Mouse (Mus musculus) stomach, embryonic 16.5 days (tissue): Measurements from ENCODE around the gene Ttyh1. TPM values are rescaled to one million over a fixed set of nuclear protein-coding genes. Genes with fewer than 3 reads are reported as not detected.

Source experiments
- ATAC-seq: fragments of 200-750 bp; cut with Nextera tagmentation; 2 replicates; pipeline ENCODE4 v1.8.0; 2017; ENCODE audit warnings: moderate number of reproducible peaks, moderate TSS enrichment; ENCODE audit not compliant: insufficient read depth, low FRiP score
- H3K27ac ChIP-seq: fragments of 300-500 bp; sonication (generic); 2 replicates; pipeline ENCODE4 v1.5.1; 2014; ENCODE audit warnings: low read length
- H3K27me3 ChIP-seq: fragments of 300-500 bp; sonication (generic); 2 replicates; pipeline ENCODE4 v1.6.1; 2014; ENCODE audit warnings: low read length, control low read depth, mixed read lengths; ENCODE audit not compliant: control insufficient read depth, insufficient read depth
- H3K36me3 ChIP-seq: fragments of 300-500 bp; sonication (generic); 2 replicates; pipeline ENCODE4 v1.6.1; 2014; ENCODE audit warnings: low read length; ENCODE audit not compliant: control insufficient read depth, insufficient read depth
- H3K4me1 ChIP-seq: fragments of 300-500 bp; sonication (generic); 2 replicates; pipeline ENCODE4 v1.6.1; 2014; ENCODE audit warnings: low read length, control low read depth, mixed read lengths; ENCODE audit not compliant: control insufficient read depth, insufficient read depth
- H3K4me2 ChIP-seq: fragments of 300-500 bp; sonication (generic); 2 replicates; pipeline ENCODE4 v1.6.1; 2014; ENCODE audit warnings: low read depth, low read length, mixed read lengths
- H3K4me3 ChIP-seq: fragments of 300-500 bp; sonication (generic); replicated peaks from 2 replicates; pipeline ENCODE4 v1.5.1; 2014; ENCODE audit warnings: mild to moderate bottlenecking, low read length
- H3K9ac ChIP-seq: fragments of 300-500 bp; sonication (generic); 2 replicates; pipeline ENCODE4 v1.6.1; 2014; ENCODE audit warnings: low read length
- H3K9me3 ChIP-seq: fragments of 300-500 bp; sonication (generic); replicated peaks from 2 replicates; pipeline ENCODE4 v1.6.1; 2016; ENCODE audit warnings: low read length, control low read depth; ENCODE audit not compliant: control insufficient read depth
- WGBS: fragments of 180-500 bp; shearing (Covaris S2); extraction: QIAGEN DNeasy Blood & Tissue Kit; methylation state at CpG from one replicate; pipeline ENCODE4 v1.1.7; 2014; 5-methylcytosine and 5-hydroxymethylcytosine counted together
- polyA plus RNA-seq: library from polyadenylated mRNA; unstranded; fragments of >200 nt; fragmentation: Nextera tagmentation; extraction: Ambion mirVana; gene quantifications from 2 replicates; pipeline ENCODE4 v1.2.1, GENCODE M21; 2015

Gene Ttyh1
- polyA plus RNA-seq, 1 experiment from 2014 or later, result 10.0 TPM

- Histone ChIP-seq H3K9me3 (no peaks in the 10 kb centered on the region), H3K4me3 (no peak overlapping the region), H3K27ac (no peak overlapping the region; the same call in 1 of the 2 replicates), H3K27me3 (no peaks in the 10 kb centered on the region), H3K4me1 (peaks cover 13% of the 10 kb centered on the region), H3K36me3 (no peaks in the 10 kb centered on the region), H3K4me2 (no peak overlapping the region), H3K9ac (no peak overlapping the region)
- ATAC-seq, result no peak
These were observed 47.9 kb downstream of the Ttyh1 start for GRCm38 (mm10) chr7:4167098-4167497.

DNA sequence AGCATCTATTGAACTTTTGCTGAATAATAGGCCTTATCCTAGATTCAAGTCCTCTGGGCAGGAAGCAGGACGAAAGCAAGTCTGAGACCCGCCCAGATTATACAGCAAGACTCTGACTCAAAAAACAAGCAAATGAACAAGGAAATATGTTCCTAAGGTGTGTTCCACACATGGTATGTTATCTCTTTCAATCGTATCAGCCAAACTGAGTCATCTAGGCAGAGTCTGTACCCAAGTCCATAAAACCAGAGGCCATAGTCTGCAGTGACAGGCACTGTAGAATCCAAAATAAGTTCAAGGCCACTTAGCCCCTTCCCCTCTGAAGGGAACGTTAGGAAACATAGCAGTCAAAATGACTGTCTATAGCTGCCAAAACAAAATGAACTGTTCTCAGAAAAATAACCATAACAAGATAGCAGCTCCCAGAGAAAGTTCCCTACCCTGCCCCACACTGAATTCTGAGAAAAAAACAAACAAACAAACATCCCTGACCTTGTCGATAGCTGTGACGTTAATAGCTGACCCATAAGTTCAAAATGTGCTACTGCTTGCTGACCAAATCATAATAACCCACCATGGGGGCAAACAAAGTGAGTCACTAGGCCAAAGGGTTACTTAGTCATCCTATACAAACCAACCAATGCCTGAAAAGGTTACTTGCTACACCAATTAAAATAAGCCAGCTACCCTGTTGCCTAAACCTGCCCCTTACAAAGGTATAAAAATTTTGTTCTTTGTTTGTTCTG lies 51.2 kb downstream of the Ttyh1 start:
- H3K36me3 ChIP-seq, result no peaks in the 10 kb centered on the region
- no peak overlapping the region for H3K9ac ChIP-seq
- no peaks in the 10 kb centered on the region for H3K9me3 ChIP-seq
- H3K27ac ChIP-seq, result peak overlapping the region; percentile 72
- H3K27me3 ChIP-seq, result no peaks in the 10 kb centered on the region
- ATAC-seq, result peak; percentile 89
- no peak overlapping the region for H3K4me2 ChIP-seq
- WGBS, result 59% methylated on average over 6 of the region's 6 CpGs
- no peak overlapping the region for H3K4me3 ChIP-seq
- H3K4me1 ChIP-seq, result no peaks in the 10 kb centered on the region

DNA sequence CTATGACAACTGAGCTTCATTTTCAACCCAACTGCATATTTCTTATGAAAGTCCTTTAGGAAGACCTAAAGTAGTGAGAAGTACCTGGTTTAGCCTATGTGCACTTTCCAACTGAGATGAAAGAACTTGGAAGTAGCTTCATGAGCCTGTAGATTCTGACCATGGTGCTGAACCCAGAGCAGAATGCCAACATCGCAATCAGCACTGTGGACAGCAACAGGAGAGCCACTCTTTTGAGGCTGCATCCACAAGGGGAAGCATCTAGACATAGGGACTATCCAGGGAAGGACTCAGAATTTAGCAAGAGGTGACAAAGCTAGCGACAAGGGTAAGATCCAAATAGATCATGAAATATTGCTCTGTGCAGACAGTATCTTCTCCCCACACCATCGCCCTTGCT lies 59.2 kb downstream of the Ttyh1 start:
- Histone ChIP-seq H3K27me3 (no peaks in the 10 kb centered on the region), H3K9me3 (no peaks in the 10 kb centered on the region), H3K36me3 (no peaks in the 10 kb centered on the region), H3K4me2 (no peak overlapping the region), H3K9ac (no peak overlapping the region), H3K4me1 (no peaks in the 10 kb centered on the region), H3K4me3 (no peak overlapping the region), H3K27ac (no peak overlapping the region)
- ATAC-seq, result no peak
- WGBS, result 45% methylated on average over 3 of the region's 3 CpGs

Other genes with a start within 250 kb of the Ttyh1 start
- gene Gm14548, start 221.3 kb upstream of the Ttyh1 start, polyA plus RNA-seq, result 0.87 and 1.4 TPM in 2 replicates
- 0.59 and 1.1 TPM in 2 replicates for gene Lilra6, start 203.9 kb upstream of the Ttyh1 start, polyA plus RNA-seq
- 1.8 and 2.1 TPM in 2 replicates for gene Lair1, start 56.2 kb upstream of the Ttyh1 start, polyA plus RNA-seq
- 50.9 and 51.4 TPM in 2 replicates for gene Leng8, start 17.6 kb downstream of the Ttyh1 start, polyA plus RNA-seq
- 6.0 and 6.3 TPM in 2 replicates for gene Leng9, start 31.0 kb downstream of the Ttyh1 start, polyA plus RNA-seq
- 81.9 and 86.4 TPM in 2 replicates for gene Cdc42ep5, start 45.5 kb downstream of the Ttyh1 start, polyA plus RNA-seq
- gene Lilra5, start 118.3 kb downstream of the Ttyh1 start, polyA plus RNA-seq, result 0.24 and 0.26 TPM in 2 replicates
- not detected in 2 replicates for gene Ncr1, start 218.3 kb downstream of the Ttyh1 start, polyA plus RNA-seq